Mouse (Mus musculus) gastrocnemius, postnatal 4 days (tissue): Measurements from ENCODE around the gene Xrcc5. TPM values are rescaled to one million over a fixed set of nuclear protein-coding genes. Genes with fewer than 3 reads are reported as not detected.

Experiments
- DNase-seq, 2 experiments: peaks; one replicate each; pipeline ENCODE4 v3.0.0; 2021 to 2022; ENCODE audit warnings: low spot score in 2 of 2, mixed read lengths in 2 of 2
- total RNA-seq, 2 experiments: library from RNA; stranded (reverse); gene quantifications; 2 replicates each; pipeline ENCODE4 v1.2.3; 2021

The Xrcc5 gene
- total RNA-seq, 2 experiments from 2014 or later = 18.1 to 19.6 TPM

DNA sequence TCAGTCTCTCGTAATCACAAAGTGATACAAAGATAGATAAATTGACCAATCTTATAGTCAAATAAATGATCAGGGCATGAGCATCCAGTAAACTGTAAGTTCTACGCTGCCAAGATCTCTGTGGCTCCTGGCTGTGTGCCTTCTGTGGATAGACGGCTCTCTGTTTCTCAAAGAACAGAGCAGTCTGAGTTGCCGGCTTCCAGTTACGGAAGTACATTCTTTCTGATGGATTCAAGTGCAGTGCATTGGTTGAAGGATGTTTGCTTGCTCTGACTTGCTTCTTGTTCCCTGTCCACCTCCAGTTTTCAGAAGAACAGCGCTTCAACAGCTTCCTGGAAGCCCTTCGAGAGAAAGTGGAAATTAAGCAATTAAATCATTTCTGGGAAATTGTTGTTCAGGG lies 75.8 kb downstream of the Xrcc5 start:
- DNase-seq = no peak

DNA sequence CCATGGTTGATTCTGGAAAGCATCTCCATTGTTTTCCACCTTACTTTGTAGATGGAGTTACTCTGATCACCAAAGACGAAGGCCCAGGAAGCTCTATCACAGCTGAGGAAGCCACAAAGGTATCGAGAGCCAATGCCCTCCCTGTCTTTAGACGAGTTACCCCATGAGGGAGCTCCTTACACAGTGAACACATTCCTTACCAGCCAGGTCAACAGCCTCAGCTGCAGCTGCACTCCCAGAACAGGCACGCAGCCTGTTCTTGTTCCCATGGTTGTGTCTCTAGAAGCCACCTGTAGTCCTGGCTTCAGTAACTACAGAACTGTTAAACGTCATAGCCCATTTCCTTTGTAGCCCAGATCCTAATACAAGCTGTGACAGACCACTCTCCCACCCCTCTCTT lies 76.4 kb downstream of the Xrcc5 start:
- DNase-seq = no peak

DNA sequence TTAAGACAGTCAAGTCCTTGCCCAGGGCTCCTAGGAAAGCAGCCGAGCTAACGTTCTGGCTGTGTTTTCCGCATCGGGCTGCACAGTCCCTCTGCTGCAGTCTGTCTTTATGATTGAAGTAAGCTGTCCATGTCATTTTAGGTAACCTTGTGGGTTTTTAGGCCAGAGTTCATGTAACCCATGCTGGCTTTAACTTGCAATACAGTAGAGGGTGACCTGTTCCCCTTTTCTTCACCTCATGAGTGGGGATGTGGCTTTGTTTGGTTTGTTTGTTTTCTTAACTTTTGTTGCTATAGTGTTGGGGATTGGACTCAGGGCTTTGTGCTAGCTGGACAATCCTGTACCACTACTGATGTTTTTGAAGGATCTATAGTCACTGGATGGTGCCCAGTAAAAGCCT lies 83.2 kb downstream of the Xrcc5 start:
- DNase-seq = no peak

DNA sequence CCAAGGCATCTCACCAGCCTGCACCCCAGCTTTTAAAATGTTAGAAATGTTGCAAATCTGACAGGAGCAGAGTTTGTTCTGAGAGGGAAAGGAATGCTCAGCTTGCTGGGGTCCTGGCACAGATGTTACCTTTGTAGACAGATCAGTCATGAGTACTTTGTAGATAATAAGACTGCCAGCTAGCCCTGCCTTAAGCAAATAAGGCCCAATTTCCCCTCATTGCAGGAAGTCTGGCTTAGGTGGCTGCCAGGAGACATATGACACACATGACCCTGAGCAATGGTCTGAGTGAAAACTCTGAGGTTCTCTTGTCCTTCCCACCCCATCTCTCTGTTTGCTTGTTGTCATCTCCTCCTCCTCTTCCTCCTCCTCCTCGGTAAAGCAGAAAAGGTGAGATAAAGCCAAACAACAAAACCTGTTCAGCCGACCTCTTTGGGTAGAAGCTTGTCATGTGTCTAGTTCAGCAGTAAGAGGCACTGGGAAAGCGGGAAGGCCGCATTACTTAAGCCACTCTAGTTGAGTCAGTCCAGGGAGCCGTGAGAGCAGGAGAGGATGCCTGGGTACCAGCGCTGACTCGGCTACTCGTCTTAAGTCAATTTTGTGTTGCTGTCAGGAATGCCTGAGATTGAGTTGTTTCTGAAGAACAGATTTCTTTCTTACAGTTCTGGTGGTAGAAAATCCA lies 92.6 kb downstream of the Xrcc5 start:
- DNase-seq = no peak

DNA sequence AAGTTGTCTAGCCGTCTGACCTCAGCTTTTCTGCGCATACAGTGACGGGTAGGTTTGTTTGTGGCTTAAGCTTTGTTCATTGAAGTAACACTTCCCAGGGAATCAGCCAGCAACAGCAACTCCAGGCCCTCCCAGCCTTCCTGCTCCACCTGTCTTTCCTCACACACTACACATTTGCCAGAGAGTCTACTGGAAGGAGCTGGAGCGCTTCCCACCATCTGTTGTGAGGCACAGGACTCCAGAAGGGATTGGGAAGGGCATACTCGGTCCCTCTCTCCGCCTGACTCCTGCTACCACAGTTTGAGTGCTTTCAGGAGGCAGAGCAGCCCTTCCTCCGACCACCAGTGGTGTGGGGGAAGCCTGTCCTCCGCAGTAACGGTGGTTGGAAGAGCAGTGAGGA lies 93.4 kb downstream of the Xrcc5 start:
- DNase-seq = peak in 1 of 2 experiments; percentile 24

DNA sequence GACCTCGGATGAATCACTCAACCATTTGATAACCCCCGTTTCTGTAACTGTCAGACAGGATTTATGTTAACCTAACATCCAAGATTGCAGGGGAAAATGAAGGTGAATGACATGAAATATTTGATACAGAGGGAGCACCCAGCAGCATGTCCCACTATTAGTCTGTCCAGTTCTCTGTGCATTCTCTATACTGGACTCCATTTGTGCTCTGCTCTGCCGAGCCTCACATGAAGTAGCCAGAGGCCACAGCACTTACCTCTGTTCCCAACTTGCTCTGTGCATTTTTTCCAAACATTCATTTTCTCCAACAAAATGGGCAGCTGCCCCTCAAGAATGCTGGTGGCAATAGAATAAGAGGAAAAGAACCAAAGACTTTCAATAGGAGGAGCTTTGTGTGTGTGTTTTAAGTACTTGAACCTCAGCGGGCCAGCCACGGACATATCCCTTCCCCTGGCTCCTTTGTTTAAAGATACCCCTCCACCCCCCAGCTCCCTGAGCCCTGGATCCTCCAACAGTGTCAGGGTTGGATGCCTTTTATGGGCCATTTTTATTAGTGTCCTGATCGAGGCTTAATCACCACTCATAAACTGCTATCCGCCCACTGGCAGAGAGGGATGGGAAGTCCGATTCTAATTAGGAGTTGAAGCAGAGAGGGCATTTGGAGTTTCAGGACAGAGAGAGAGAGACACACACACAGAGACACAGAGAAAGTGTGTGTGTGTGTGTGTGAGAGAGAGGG lies 94.3 kb downstream of the Xrcc5 start:
- no peak for DNase-seq

DNA sequence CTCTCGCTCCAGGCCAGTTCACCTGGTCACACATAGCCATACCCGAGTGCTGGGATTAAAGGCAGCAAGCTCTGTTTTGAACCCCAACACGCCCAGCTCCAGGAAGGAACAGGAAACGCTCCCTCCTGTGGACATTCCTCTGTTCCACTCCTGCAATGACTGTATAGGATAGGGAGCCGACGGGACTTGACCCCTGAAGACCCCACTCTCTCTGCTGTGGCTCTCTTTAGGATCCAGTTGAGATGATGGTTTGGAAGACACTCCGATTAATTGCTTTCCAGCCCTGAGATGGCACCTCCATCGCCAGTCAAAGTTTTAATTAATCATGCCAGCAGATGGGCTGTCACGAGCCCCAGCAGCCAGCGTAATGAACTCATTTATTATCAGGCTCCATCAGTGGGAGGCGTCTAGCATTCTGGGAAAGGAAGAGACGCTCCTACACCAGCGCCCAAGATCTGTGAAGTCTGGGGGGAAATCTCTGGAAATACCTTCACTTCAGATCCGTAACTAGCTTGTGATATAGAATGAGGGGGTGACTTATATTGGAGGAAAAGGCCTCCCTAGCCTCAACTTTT lies 99.4 kb downstream of the Xrcc5 start:
- DNase-seq = no peak

DNA sequence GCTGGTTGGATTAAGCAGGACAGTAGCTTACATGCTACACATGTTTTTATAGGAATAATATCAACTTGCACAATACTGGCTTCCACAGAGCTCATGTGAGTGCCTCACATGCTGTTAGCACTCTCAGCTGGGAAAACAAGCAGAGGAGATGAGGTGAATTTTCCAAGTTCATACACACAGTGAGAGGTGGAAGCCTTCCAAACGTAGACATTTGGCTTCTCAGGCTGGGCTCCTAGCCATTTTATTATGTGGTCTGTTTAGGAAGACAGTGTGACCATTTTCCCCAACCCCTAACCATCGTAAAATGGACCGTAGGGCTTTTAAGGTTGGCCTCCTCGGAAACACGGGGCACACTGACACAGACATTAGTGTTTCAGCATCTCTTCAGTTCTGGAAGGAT lies 102.7 kb downstream of the Xrcc5 start:
- DNase-seq = no peak

DNA sequence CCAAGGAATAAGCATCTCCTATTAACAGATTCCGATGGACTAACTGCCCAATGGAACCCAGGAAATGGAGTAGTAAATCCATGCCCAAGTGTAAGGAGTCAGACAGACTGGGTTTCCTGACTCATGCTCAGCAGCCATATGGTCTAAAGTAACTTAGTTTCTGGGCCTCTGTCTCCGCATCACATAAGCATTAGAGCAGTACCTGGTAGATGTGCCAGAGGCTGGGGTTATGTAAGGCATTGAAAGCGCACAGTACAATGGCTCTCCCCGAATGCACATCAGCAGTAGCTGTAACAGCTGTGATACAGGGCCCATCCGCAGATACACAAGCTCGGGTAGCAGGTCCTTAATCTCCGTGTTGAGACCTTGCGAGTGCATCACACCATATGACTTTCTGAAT lies 103.9 kb downstream of the Xrcc5 start:
- DNase-seq = no peak

DNA sequence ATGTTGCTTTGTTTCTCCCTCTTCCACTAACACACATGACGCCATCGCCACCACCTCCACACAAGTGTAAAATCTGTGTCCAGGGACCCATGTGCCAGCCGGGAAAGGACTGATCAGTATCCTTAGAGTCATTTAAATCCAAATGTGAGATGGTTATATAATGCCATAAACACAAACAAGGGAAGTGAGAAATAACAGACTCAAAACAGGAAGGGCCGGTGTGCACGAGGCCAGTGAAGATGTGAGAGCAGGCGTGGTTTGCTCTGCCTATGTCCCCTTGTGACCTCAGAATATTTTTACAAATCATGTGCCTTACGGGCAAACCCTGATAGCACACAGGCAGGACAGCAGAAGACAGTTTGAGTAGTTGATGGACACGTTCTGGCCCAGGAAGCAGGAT lies 106.0 kb downstream of the Xrcc5 start:
- DNase-seq = no peak

DNA sequence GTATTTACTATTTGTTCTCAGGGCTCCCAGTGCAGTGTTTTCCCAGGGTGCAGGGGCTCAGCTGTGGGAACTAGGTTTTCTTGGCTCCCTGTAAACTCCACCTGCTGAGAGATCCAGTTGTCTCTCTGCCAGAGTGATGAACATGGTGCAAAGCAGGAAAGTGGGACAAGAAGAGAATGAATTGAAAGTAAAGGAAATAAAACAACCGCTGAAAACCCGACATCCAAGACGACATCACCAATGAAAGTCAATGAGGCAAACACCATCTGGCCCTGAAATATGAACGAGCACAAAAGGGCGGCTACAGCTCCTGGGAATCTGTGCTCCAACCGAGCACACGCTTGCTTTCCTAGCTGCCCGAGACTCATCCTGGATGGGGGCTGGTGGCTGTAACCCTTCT lies 106.9 kb downstream of the Xrcc5 start:
- no peak for DNase-seq

DNA sequence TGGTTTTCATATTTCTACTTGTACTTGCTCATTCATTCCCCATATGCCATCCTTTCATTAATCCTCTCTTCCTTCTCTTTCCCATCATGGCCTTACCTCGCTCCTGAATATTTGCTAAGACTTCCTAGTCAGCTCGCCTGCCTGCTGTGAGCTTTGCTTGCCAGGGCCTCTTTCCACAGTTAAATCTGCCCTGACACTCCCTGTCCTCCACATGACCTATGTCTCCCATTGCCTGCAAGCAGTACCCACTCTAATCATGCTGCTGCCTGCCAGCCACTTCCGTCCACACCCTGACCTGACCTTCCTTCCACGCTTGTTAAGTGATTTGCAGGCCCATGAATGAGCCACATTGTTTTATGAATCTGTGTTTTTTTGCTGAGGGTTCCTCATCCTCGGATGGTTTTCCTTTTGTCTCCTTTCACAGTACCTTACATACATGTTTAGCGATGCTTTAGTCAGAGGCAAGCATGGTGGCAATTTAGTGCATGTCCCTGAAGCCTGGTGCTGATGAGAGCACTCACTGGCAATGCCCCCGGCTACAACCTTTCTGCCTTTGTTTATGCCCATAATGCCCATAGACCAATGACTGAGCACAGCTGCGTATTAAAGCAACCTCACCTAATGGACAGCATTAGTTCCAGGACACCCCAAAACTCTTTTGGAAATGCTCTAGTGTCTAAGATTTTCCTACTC lies 107.5 kb downstream of the Xrcc5 start:
- DNase-seq = no peak

DNA sequence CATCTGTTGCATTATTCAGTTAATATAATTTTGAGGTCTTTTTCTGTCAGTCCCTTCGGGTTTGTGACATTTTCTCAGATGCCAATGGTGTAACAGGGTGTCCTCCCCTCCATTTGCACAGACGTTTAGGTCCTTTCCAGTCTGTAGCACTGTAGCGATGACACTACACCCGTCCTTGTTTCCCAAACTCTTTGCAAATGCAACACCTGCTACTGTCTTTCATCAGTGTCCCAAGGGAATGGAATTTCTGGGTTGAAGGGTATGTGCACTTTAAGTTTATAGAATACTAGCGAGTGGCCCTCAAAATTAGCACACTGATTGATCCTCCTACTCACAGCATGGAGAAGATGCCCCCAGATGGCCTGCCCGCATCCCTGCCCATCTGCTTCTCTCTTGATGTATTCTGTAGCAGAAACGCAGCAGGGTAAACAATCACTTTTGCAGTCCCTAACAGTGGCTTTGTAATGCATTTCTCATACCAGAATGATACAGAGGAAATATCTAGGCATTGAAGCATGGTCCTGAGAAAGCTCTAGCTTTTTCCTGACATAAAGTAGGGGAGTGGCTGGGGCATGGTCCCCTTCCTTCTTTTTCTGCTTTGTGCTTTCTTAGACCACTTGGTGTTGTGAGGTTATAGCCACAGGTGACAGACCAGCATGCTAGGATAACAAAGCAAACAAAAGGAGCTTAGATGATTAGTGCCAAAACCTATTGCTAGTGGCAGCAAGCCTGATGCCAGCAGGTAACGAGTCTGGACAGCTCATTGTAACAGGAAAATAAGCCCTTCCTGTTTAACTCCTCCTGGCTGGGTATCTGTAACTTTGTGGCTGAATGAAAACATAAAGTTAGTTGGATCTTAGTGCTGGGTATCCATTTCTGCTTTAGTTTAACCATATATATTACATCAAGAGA lies 111.8 kb downstream of the Xrcc5 start:
- no peak for DNase-seq

DNA sequence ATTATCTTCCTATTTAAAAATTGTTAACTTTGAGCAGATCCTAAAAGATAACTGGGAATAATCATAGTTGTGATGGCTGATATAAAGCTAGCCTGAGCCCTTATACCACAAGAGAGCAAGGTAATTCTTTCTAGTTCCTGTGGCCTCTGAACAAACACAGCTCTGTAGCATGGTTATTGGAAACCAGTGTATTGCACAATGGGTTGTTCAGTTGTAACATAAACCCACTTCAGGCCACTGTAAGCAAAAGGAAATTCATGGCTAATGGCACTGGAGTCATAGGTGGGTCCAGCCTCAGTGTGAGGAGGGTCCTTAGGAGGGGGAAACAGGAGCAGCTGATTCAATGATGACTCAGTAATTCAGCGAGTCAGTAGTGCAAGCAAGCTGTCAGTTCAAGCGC lies 113.0 kb downstream of the Xrcc5 start:
- no peak for DNase-seq

DNA sequence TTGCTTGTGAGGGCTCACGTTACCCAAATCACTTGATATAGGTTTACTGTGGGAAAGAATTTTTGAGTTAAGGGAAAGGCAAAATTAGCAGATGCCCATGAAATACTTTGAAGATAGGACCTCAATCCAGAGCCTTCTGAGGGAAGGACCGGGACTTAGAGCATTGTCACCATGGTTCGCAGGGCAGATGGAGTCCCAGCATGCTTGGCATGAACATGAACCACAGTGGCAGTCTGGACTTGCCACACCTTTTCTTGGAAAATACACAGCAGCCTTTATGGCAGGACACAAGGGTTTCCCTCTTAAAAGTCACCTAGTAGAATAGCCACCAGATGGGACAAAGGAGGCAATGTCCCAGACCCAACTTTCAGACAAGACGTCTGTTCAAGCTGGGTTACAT lies 114.9 kb downstream of the Xrcc5 start:
- no peak for DNase-seq

DNA sequence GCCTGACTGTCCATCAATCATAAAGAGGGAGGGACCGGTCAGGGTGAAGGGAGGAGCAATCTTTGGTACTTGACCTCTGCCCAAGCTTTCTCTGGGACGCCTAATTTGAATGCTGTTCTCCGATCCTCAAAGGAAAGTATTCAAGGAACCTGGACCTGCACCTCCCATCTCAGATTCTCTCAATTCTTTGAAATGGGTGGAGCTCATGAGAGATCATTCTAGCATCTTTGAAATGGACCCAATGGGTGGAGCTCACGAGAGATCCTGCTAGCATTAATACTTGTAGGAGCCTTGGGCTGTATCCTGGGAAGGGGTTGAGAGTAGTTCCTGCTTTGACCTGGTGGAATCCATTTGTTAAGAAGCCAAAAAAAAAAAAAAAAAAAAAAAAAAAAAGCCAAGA lies 119.2 kb downstream of the Xrcc5 start:
- DNase-seq = no peak

DNA sequence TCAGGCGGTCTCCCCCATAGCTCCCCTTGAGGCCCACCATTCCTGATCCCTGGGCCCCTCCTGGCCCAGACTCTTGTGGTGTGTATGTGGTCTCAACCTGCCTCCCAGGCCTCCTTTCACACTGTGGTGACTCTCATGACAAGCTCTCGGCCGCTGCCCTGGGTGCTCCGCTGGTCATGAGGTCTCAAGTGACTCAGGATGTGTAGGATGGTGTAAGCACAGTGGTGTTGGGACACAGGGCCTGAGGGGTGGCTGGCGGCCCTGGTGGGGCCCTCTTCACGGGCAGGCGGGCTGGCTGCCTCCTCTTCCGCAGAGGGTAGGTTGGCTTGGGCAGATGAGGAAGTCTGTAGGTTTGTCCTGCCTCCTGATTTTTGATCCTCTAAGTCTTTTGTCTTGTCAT lies 121.3 kb downstream of the Xrcc5 start:
- no peak for DNase-seq

DNA sequence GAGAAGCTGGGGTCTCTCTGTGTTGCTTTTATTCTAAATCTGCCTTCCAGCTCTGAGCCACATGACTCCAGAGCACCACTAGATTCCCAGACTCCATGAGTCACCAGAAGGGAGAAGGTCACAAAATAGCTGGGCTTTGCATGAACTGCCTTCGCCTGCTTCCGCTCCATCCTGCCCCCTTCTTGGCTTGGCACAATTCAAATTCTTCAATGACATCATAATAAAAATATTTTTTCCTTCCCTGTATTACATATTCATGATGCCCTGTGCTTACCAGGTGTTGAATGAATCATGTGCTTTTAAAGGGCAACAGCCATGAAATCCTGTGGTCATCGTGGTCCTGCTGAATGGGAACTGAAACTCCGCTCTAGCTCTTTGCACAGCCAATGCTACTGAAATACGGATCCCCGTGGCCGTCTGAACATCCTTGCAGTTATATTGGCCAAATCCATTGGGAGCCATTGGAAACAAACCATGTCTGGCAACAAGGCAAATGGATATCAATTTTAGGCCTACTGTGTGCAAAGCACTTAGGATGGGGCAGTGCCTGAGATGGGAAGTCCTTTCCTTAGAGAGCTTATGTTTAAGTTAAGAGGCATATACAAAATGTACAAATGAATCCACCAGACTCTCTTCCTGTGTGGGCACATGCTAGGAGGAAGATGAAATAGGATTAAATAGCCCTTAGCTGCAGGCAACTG lies 122.0 kb downstream of the Xrcc5 start:
- no peak for DNase-seq

DNA sequence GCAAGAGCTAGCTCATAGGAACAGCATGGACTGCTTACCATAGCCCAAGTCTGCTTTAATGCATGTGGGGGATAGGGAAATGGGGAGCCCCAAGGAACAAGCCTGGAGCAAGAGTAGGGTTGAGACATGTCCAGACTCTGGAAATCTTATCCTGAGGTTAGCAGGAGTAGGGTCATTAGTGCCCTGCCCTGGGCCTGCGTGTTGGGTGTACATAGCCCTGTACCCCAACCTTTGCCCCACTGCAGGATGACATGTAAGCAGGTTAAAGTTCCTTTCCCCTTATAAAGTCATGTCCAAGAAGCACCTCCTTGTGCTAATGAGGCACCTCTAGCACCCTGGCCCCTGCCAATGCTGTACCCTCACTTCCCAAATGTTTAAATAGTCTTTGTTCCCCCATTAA lies 125.4 kb downstream of the Xrcc5 start:
- DNase-seq = no peak

DNA sequence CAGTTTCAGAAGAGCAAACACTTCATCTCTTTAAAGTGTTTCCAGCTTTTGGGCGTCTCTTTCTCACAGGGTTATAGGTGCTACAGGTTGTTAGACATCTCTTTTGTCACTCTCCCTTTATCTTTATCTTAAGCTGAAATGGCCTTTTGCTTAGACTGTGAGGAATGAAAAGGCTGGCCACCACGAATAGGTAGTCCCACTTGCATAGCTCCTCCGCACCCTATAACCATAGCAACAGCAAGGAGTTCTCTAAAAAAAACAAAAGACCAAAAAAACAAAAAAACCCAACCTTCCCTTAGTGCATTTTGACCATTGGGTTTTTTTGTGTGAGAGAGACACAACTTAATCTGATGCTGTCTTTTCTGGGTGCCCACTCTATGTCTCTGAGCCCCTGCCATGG lies 127.3 kb downstream of the Xrcc5 start:
- DNase-seq = no peak
